Mouse (Mus musculus): Measurements from ENCODE around the gene Gm28079. TPM values are rescaled to one million over a fixed set of nuclear protein-coding genes. Genes with fewer than 3 reads are reported as not detected.

The Gm28079 gene
- not detected in 2 replicates for polyA plus RNA-seq (2012; rRNA removed)

GRCm38 (mm10) chrY:70014799-70015198, at the start of gene Gm28079:
TSS of gene Gm28079 (minus strand) at chrY:70014899.

All from central nervous system, embryonic 14 days (tissue).